Mouse (Mus musculus): ENCODE data around the gene Gm21885. TPM values are rescaled to one million over a fixed set of nuclear protein-coding genes. Genes with fewer than 3 reads are reported as not detected.

The Gm21885 gene
- polyA plus RNA-seq, 1 experiment from 2014 or later, result 1.6 TPM

DNA sequence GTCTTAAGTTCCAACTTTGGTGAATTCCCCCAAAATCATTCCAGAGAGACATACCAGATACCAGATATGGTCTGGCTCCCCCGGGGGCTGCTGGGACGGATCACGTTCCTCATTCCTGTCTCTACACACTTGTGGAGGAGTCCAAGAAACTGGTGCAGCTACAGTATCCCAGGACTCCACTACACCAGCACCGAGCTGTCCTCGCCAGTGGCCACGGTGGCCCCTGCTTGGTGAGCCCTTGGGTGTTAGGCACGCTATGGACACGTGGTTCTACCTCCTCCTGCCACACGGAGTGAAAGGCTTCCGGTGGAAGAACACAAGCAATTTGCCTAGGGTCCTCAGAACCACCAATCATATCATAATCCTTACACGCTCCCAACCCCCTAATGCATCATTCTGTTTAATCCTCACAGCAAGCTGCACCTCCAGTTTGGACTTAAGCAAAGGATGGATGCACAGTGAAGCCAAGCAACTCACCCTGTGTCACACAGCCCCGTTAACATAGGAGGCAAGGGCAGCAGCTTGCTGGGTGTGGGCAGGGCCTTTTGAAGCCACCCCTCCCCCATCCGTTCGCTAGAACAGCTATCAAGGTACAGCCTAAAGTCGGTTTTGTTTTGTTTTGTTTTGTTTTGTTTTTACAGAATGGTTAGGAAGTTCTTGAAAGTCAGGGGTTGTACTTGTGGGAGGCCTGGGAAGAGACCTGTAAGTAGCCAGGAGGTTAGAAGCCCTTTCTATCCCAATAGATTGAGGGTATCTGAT is 38.1 kb upstream of the Gm21885 start:
- no peaks in the 10 kb centered on the region for H3K36me3 ChIP-seq (ENCODE audit: control insufficient read depth, insufficient read depth, low read length)
- H3K27me3 ChIP-seq (replicated peaks; ENCODE audit: control insufficient read depth, insufficient read depth, low read length), result no peaks in the 10 kb centered on the region
- peak overlapping the region; percentile 47 for H3K4me2 ChIP-seq (ENCODE audit: low read length)
- H3K27ac ChIP-seq (ENCODE audit: low read depth), result peak overlapping the region; percentile 0; the same call in 1 of the 2 replicates
- no peak for ATAC-seq (replicated peaks; ENCODE audit: low FRiP score, low TSS enrichment, low read depth)
- no peak for DNase-seq (ENCODE audit: low spot score)
- WGBS, result 40% methylated on average over 15 of the region's 15 CpGs
- H3K9me3 ChIP-seq (ENCODE audit: control insufficient read depth, low read length), result no peaks in the 10 kb centered on the region
- peaks cover 28% of the 10 kb centered on the region for H3K4me1 ChIP-seq (replicated peaks; ENCODE audit: control insufficient read depth, insufficient read depth, low read length)
- 0 out of 2 replicates have a peak overlapping the region, but pooled peaks have one; percentile 10 for H3K9ac ChIP-seq (ENCODE audit: low read length)
- H3K4me3 ChIP-seq (ENCODE audit: low read depth, low read length), result peak overlapping the region; percentile 10; the same call in 1 of the 2 replicates

DNA sequence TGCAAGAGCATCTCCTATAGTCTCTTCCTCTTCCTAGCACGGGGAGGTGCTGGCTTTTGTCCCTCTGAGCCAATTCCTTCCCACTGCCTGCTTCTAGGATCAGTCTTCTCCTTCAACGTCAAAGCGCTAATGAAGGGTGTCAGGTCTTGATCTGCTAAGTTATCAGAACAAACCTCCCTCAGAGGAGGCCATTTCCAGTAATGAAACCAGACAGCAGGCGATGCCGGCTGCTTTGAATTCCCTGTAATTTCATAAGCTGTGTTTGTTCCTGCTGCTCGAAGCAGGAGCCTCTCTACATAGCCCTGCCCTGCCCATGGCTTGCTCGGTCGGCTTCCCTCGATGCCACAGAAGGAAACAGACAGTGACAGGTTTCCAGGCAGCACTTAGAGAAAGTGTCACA is 37.3 kb upstream of the Gm21885 start:
- DNase-seq (ENCODE audit: low spot score), result no peak
- no peak overlapping the region for H3K27ac ChIP-seq (ENCODE audit: low read depth)
- no peak overlapping the region for H3K4me2 ChIP-seq (ENCODE audit: low read length)
- H3K9me3 ChIP-seq (ENCODE audit: control insufficient read depth, low read length), result no peaks in the 10 kb centered on the region
- peaks cover 28% of the 10 kb centered on the region for H3K4me1 ChIP-seq (replicated peaks; ENCODE audit: control insufficient read depth, insufficient read depth, low read length)
- H3K9ac ChIP-seq (ENCODE audit: low read length), result no peak overlapping the region
- no peak overlapping the region for H3K4me3 ChIP-seq (ENCODE audit: low read depth, low read length)
- 80% methylated on average over 9 of the region's 9 CpGs for whole genome bisulfite sequencing
- no peaks in the 10 kb centered on the region for H3K27me3 ChIP-seq (replicated peaks; ENCODE audit: control insufficient read depth, insufficient read depth, low read length)
- no peaks in the 10 kb centered on the region for H3K36me3 ChIP-seq (ENCODE audit: control insufficient read depth, insufficient read depth, low read length)
- no peak for ATAC-seq (replicated peaks; ENCODE audit: low FRiP score, low TSS enrichment, low read depth)

DNA sequence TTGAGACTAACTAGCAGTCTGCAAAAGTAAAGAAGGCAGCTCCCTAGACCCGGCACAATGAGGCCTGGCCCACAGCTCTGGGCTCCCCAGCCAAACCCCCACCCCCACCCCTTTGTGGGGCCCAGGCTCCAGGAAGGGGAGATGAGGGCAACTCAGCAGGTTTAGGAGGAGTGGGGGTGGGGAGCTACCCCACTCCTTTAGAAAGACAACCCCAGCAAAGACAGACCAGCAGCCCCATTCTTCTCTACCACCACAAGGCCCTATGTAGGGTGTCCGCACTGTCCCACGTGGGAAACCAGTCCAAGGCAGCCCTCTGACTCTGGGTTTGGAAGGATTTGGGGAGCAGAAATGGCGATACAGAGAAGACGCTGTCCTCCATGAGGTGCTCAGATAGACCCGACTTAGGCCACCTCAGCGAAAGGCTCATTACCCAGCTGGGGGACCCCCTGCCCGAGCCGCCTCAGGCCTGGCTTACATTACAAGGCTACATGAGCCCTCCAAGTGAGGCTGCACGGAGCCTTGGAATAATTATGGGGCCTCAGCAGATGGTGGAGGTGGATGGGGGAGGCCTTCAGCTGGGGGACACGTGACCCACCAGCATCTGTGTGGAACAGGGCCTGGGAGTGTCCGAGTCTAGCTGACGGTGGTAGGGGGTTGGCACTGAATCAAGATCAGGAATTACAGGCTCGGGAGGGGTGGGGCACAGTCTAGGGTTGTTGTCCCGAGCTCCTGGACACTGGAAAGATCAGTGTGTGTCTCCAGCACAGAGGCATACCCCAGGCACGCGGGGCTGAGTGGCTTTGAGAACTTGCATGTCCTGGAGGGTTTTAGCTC is 35.5 kb upstream of the Gm21885 start, which contains the start of gene Wfikkn2:
Gene Wfikkn2 (minus strand): TSS at position 51 of the 834 bp plus-strand sequence.
- no peaks in the 10 kb centered on the region for H3K36me3 ChIP-seq (ENCODE audit: control insufficient read depth, insufficient read depth, low read length)
- H3K9ac ChIP-seq (ENCODE audit: low read length), result no peak within 1 kb of the TSS
- 0 out of 2 replicates have a peak within 1 kb of the TSS, but pooled peaks have one; percentile 18 for H3K4me2 ChIP-seq (ENCODE audit: low read length)
- DNase-seq (ENCODE audit: low spot score) (peak; percentile 65), ATAC-seq (replicated peaks; ENCODE audit: low FRiP score, low TSS enrichment, low read depth) (peak; percentile 77)
- peaks cover 28% of the 10 kb centered on the region for H3K4me1 ChIP-seq (replicated peaks; ENCODE audit: control insufficient read depth, insufficient read depth, low read length)
- no peak within 1 kb of the TSS for H3K4me3 ChIP-seq (ENCODE audit: low read depth, low read length)
- 51% methylated on average over 17 of the region's 17 CpGs for WGBS
- no peaks in the 10 kb centered on the region for H3K27me3 ChIP-seq (replicated peaks; ENCODE audit: control insufficient read depth, insufficient read depth, low read length)
- peak within 1 kb of the TSS; percentile 71 for H3K27ac ChIP-seq (ENCODE audit: low read depth)
- no peaks in the 10 kb centered on the region for H3K9me3 ChIP-seq (ENCODE audit: control insufficient read depth, low read length)

DNA sequence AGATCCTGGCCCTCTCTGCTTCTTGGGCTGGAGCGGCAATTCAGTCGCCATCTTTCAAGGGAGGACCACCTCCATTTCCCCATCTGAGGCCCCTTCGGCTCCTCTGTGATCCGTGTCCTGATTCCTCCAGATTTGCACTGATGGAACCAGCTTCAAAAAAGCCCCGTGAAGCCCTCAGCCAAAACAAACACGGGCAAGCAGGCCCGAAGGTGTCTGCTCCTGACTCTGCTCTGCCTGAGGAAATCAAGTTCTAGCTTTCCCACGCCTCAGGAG is 34.9 kb upstream of the Gm21885 start:
- Histone ChIP-seq H3K27me3 (replicated peaks; ENCODE audit: control insufficient read depth, insufficient read depth, low read length) (no peaks in the 10 kb centered on the region), H3K9me3 (ENCODE audit: control insufficient read depth, low read length) (no peaks in the 10 kb centered on the region), H3K36me3 (ENCODE audit: control insufficient read depth, insufficient read depth, low read length) (no peaks in the 10 kb centered on the region), H3K27ac (ENCODE audit: low read depth) (peak overlapping the region; percentile 71), H3K9ac (ENCODE audit: low read length) (no peak overlapping the region), H3K4me3 (ENCODE audit: low read depth, low read length) (no peak overlapping the region), H3K4me2 (ENCODE audit: low read length) (0 out of 2 replicates have a peak overlapping the region, but pooled peaks have one; percentile 18), H3K4me1 (replicated peaks; ENCODE audit: control insufficient read depth, insufficient read depth, low read length) (peaks cover 28% of the 10 kb centered on the region)
- ATAC-seq (replicated peaks; ENCODE audit: low FRiP score, low TSS enrichment, low read depth) (no peak; the same call in 1 of the 2 replicates), DNase-seq (ENCODE audit: low spot score) (no peak)
- WGBS, result 67% methylated on average over 8 of the region's 8 CpGs

DNA sequence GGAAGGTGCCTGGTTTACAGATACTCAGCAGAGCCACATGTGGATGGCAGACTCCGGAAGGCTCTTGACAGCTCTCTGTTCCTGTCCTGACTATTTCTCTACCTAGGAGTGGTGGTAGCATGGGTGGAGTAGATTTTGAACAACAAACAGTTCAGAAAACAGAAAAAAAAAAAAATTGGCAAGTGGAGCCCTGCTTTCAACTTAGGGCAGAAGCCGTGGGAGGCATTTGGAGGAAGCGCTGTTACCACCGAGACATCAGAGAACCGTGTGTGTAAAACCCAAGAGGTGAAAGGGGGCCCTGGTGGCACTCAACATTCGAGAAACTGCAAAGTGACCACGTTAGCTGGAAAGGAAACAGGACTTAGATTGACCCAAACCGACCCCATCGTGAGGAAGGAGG is 28.5 kb upstream of the Gm21885 start:
- 81% methylated on average over 9 of the region's 9 CpGs for WGBS
- DNase-seq (ENCODE audit: low spot score), result no peak

DNA sequence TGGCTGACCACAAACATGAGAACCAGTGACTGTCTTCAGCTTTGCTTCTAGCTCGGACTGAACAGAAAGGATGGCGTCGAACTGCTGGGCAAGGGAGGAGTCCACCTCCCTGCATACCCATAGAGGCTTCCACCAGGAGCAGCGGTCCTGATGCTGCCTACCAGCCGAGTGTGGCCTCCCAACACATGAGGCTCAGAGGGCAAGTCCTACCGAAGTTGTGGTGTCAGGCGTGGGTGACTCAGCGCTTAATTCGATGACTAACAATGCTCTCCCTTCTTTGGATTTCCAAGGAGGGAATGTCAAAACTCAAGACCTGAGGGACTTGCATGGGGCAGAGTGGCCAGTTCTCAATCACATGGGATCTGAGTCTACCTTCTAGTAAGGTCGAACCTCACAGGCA is 28.0 kb upstream of the Gm21885 start:
- no peaks in the 10 kb centered on the region for H3K4me1 ChIP-seq (replicated peaks; ENCODE audit: control insufficient read depth, insufficient read depth, low read length)
- no peak overlapping the region for H3K4me3 ChIP-seq (ENCODE audit: low read depth, low read length)
- no peaks in the 10 kb centered on the region for H3K27me3 ChIP-seq (replicated peaks; ENCODE audit: control insufficient read depth, insufficient read depth, low read length)
- no peak overlapping the region for H3K4me2 ChIP-seq (ENCODE audit: low read length)
- ATAC-seq (replicated peaks; ENCODE audit: low FRiP score, low TSS enrichment, low read depth), result no peak
- H3K9me3 ChIP-seq (ENCODE audit: control insufficient read depth, low read length), result no peaks in the 10 kb centered on the region
- WGBS, result 87% methylated on average over 10 of the region's 10 CpGs
- DNase-seq (ENCODE audit: low spot score), result no peak
- no peak overlapping the region for H3K27ac ChIP-seq (ENCODE audit: low read depth)
- no peak overlapping the region for H3K9ac ChIP-seq (ENCODE audit: low read length)
- H3K36me3 ChIP-seq (ENCODE audit: control insufficient read depth, insufficient read depth, low read length), result no peaks in the 10 kb centered on the region

More for the DNA sequence above, 28.5 kb upstream of the Gm21885 start:
- no peaks in the 10 kb centered on the region for H3K4me1 ChIP-seq (replicated peaks; ENCODE audit: control insufficient read depth, insufficient read depth, low read length)
- no peak overlapping the region for H3K27ac ChIP-seq (ENCODE audit: low read depth)
- no peak overlapping the region for H3K4me2 ChIP-seq (ENCODE audit: low read length)
- no peaks in the 10 kb centered on the region for H3K27me3 ChIP-seq (replicated peaks; ENCODE audit: control insufficient read depth, insufficient read depth, low read length)
- no peaks in the 10 kb centered on the region for H3K36me3 ChIP-seq (ENCODE audit: control insufficient read depth, insufficient read depth, low read length)
- no peak for ATAC-seq (replicated peaks; ENCODE audit: low FRiP score, low TSS enrichment, low read depth)
- no peak overlapping the region for H3K9ac ChIP-seq (ENCODE audit: low read length)
- no peaks in the 10 kb centered on the region for H3K9me3 ChIP-seq (ENCODE audit: control insufficient read depth, low read length)
- no peak overlapping the region for H3K4me3 ChIP-seq (ENCODE audit: low read depth, low read length)

DNA sequence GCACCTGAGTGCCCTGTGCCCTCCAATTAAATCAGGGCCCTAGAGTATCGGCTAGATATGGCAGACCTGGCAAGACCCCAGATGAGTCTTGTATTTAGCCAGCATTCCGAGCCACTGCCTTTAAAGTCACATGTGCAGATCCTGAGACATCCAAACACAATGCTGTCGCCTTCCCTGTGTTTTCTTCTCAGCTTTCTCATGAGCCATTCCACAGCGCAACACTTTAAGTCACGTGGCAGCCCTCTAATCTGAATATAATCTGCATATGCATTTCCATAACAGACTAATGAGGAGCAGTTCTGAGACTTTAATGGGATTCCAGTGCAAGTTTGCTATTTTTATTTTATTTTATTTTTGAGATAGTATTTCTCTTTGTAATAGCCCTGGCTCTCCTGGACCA is 25.9 kb upstream of the Gm21885 start:
- ATAC-seq (replicated peaks; ENCODE audit: low FRiP score, low TSS enrichment, low read depth) (no peak), DNase-seq (ENCODE audit: low spot score) (no peak)
- Histone ChIP-seq H3K9ac (ENCODE audit: low read length) (no peak overlapping the region), H3K36me3 (ENCODE audit: control insufficient read depth, insufficient read depth, low read length) (no peaks in the 10 kb centered on the region), H3K9me3 (ENCODE audit: control insufficient read depth, low read length) (no peaks in the 10 kb centered on the region), H3K4me2 (ENCODE audit: low read length) (no peak overlapping the region), H3K27ac (ENCODE audit: low read depth) (no peak overlapping the region), H3K27me3 (replicated peaks; ENCODE audit: control insufficient read depth, insufficient read depth, low read length) (no peaks in the 10 kb centered on the region), H3K4me3 (ENCODE audit: low read depth, low read length) (no peak overlapping the region), H3K4me1 (replicated peaks; ENCODE audit: control insufficient read depth, insufficient read depth, low read length) (no peaks in the 10 kb centered on the region)
- 75% methylated on average over 5 of the region's 5 CpGs for WGBS

DNA sequence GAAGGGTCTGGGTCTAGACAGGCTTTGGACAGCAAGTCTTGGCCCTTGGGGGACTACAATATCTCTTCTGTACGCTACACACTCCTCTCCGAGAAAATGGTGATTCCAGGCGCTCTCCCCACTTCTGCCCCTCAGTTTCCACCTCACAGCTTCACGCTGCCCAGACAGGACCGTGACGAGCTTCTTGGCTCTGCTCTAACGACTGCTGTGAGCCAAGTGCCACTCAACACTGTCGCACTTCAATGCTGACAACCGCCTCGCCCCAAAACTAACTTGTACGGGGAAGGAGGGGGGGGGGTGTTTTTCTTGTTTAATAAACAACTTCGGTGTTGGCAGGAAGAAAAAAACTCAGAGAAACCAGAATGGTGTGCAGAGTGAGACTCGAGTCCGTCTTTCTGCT is 23.7 kb upstream of the Gm21885 start:
- no peaks in the 10 kb centered on the region for H3K27me3 ChIP-seq (replicated peaks; ENCODE audit: control insufficient read depth, insufficient read depth, low read length)
- no peaks in the 10 kb centered on the region for H3K9me3 ChIP-seq (ENCODE audit: control insufficient read depth, low read length)
- H3K36me3 ChIP-seq (ENCODE audit: control insufficient read depth, insufficient read depth, low read length), result no peaks in the 10 kb centered on the region
- no peak overlapping the region for H3K4me3 ChIP-seq (ENCODE audit: low read depth, low read length)
- WGBS, result 72% methylated on average over 14 of the region's 14 CpGs
- DNase-seq (ENCODE audit: low spot score) (no peak), ATAC-seq (replicated peaks; ENCODE audit: low FRiP score, low TSS enrichment, low read depth) (no peak)
- H3K4me1 ChIP-seq (replicated peaks; ENCODE audit: control insufficient read depth, insufficient read depth, low read length), result no peaks in the 10 kb centered on the region
- H3K27ac ChIP-seq (ENCODE audit: low read depth), result no peak overlapping the region
- no peak overlapping the region for H3K9ac ChIP-seq (ENCODE audit: low read length)
- no peak overlapping the region for H3K4me2 ChIP-seq (ENCODE audit: low read length)
